Mouse (Mus musculus) stomach, postnatal 0 days (tissue): ENCODE data around the gene Hoxc11.

ENCODE experiments used
- CTCF ChIP-seq: IDR thresholded peaks from 2 replicates; pipeline ENCODE4 v1.5.1; 2016; ENCODE audit warnings: antibody characterized with exemption, low read depth, mild to moderate bottlenecking, moderate library complexity
- EP300 ChIP-seq: optimal IDR thresholded peaks from 2 replicates; pipeline ENCODE3; 2016; ENCODE audit warnings: antibody characterized with exemption

GRCm38 (mm10) chr15:102955833-102956640, 1.8 kb downstream of the Hoxc11 start:
- TF ChIP-seq CTCF (no peak), EP300 (no peak)
